Mouse (Mus musculus): ENCODE measurements around the gene Cnr1. TPM values are rescaled to one million over a fixed set of nuclear protein-coding genes. Genes with fewer than 3 reads are reported as not detected.

Cnr1 gene
- 0.71 and 0.89 TPM in 2 replicates for polyA plus RNA-seq (2014; fragmentation: Nextera tagmentation; extraction: Ambion mirVana)

DNA sequence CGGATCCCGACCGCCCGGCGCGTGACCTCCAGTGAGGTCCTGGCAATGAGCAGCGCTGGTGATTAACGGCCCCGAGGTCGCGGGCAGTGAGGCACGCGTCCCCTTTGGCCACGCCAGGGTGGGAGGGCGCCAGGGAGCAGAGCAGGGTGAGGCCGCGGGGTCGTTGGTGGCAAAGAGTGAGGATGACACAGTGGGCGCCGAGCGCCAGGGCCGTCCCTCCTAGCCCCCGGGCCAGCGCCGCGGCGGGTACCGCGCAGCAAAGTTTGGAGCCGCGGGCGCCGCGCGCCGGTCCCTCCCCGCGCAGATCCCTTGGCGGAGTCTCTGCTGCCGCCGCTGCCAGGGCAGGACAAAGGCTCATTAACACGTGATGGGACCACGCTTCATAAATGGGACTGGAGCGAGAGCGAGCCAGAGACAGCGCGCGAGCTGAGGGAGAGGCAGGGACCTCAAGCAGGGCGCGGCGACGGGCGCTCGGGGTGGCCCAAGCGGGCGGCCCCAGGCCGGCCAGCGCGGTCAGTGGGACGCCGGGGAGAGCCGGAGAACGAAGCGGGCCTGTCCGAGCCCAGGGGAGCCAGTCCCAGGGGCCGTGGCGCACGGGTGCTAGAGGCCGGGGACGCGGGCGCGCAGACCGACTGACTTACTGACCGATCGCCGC, at the start of gene Cnr1:
Gene Cnr1, plus strand, starts transcription at position 360 of the 655 bp plus-strand sequence.
- under 1% methylated on average over 71 of the region's 77 CpGs for WGBS
- Histone ChIP-seq H3K36me3 (ENCODE audit: insufficient read depth) (no peaks in the 10 kb centered on the region), H3K27ac (ENCODE audit: low read depth) (peak within 1 kb of the TSS; percentile 46; the same call in 1 of the 2 replicates), H3K4me2 (peak within 1 kb of the TSS; percentile 92), H3K4me1 (ENCODE audit: insufficient read depth) (no peaks in the 10 kb centered on the region), H3K9ac (peak within 1 kb of the TSS; percentile 62), H3K4me3 (ENCODE audit: low read depth, low read length) (peak within 1 kb of the TSS; percentile 55), H3K27me3 (ENCODE audit: insufficient read depth, low read length) (peaks cover 34% of the 10 kb centered on the region), H3K9me3 (ENCODE audit: low read depth, low read length) (no peaks in the 10 kb centered on the region)
- peak; percentile 21; the same call in 1 of the 2 replicates for TF ChIP-seq CTCF (IDR thresholded peaks at IDR 0.05; ENCODE audit: low read depth)
- peak; percentile 84 for DNase-seq
- peak; percentile 96 for ATAC-seq (ENCODE audit: insufficient read depth)

DNA sequence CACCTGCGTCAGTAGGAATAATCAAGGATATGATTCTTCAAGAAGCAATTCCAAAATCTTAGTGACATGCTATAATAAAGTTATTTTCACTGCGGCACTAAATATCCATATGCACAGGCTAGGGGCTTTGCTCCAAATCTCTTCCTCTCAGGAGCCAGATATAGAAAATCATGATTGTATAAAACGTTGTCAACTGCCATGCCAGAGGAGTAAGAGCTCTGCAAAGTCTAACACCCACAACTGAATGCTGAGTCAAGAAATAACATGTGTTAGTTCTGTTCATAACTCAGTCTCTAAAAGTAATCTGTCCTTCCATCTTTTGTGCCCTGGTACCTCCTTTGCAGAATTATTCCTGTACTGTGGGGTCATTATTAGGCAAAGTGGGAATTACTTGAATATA, 44.4 kb upstream of the Cnr1 start:
- no peak for DNase-seq
- TF ChIP-seq CTCF (IDR thresholded peaks at IDR 0.05; ENCODE audit: low read depth), result no peak
- Histone ChIP-seq H3K9me3 (ENCODE audit: low read depth, low read length) (0 out of 2 replicates have a peak, but pooled peaks cover 3% of the 10 kb centered on the region), H3K9ac (no peak overlapping the region), H3K36me3 (ENCODE audit: insufficient read depth) (no peaks in the 10 kb centered on the region), H3K4me3 (ENCODE audit: low read depth, low read length) (no peak overlapping the region), H3K4me2 (no peak overlapping the region), H3K4me1 (ENCODE audit: insufficient read depth) (no peaks in the 10 kb centered on the region), H3K27me3 (ENCODE audit: insufficient read depth, low read length) (no peaks in the 10 kb centered on the region), H3K27ac (ENCODE audit: low read depth) (no peak overlapping the region)
- WGBS, result 87% methylated on average over 3 of the region's 3 CpGs
- no peak for ATAC-seq (ENCODE audit: insufficient read depth)

DNA sequence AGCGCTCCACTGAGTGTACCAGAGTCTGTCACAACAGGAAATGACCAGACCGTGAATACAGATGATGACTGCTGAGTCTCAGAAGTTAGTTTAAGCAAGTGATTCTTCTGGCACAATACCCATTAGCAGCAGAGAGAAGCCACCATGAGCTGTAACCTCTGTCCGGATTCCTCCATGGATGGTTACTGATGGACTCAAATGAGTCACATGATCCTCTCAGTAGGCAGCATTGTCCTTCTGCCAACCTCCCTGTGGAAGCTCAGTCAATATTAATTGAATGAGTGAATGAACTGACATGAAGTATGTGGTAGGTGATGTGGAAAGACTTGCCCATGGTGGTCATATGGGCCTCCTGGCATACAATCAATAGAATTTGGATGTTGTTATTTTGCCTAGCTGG, 38.4 kb upstream of the Cnr1 start:
- Histone ChIP-seq H3K36me3 (ENCODE audit: insufficient read depth) (no peaks in the 10 kb centered on the region), H3K4me2 (no peak overlapping the region), H3K4me3 (ENCODE audit: low read depth, low read length) (no peak overlapping the region), H3K4me1 (ENCODE audit: insufficient read depth) (no peaks in the 10 kb centered on the region), H3K27ac (ENCODE audit: low read depth) (no peak overlapping the region), H3K9me3 (ENCODE audit: low read depth, low read length) (0 out of 2 replicates have a peak, but pooled peaks cover 3% of the 10 kb centered on the region), H3K27me3 (ENCODE audit: insufficient read depth, low read length) (no peaks in the 10 kb centered on the region), H3K9ac (no peak overlapping the region)
- DNase-seq (peak; percentile 9), ATAC-seq (ENCODE audit: insufficient read depth) (no peak)
- WGBS, result 66% methylated on average over 3 of the region's 3 CpGs
- no peak for TF ChIP-seq CTCF (IDR thresholded peaks at IDR 0.05; ENCODE audit: low read depth)

DNA sequence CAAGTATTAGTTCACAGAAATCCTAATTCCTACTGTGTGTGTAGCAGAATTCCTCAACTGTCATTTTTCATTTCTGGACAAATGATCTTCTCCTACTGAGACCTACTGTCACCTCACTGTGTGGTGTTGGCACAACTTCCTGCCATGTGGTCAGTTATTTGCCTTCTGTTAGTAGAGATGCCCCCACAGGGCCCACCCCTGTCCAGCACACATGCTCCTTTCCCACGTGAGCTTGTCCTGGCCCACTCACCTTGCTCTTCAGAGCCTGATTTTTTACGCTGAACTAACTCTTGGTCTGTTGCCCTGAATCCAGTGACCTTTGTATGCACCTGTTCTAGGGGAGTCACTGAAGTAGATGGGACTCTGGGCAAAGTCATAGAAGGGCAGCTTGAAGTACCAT, 34.4 kb upstream of the Cnr1 start:
- Histone ChIP-seq H3K4me2 (no peak overlapping the region), H3K9ac (no peak overlapping the region), H3K4me1 (ENCODE audit: insufficient read depth) (no peaks in the 10 kb centered on the region), H3K4me3 (ENCODE audit: low read depth, low read length) (no peak overlapping the region), H3K36me3 (ENCODE audit: insufficient read depth) (no peaks in the 10 kb centered on the region), H3K27ac (ENCODE audit: low read depth) (no peak overlapping the region), H3K9me3 (ENCODE audit: low read depth, low read length) (no peaks in the 10 kb centered on the region), H3K27me3 (ENCODE audit: insufficient read depth, low read length) (no peaks in the 10 kb centered on the region)
- DNase-seq (no peak), ATAC-seq (ENCODE audit: insufficient read depth) (no peak)
- no peak for TF ChIP-seq CTCF (IDR thresholded peaks at IDR 0.05; ENCODE audit: low read depth)
- 68% methylated on average over 2 of the region's 2 CpGs for WGBS

DNA sequence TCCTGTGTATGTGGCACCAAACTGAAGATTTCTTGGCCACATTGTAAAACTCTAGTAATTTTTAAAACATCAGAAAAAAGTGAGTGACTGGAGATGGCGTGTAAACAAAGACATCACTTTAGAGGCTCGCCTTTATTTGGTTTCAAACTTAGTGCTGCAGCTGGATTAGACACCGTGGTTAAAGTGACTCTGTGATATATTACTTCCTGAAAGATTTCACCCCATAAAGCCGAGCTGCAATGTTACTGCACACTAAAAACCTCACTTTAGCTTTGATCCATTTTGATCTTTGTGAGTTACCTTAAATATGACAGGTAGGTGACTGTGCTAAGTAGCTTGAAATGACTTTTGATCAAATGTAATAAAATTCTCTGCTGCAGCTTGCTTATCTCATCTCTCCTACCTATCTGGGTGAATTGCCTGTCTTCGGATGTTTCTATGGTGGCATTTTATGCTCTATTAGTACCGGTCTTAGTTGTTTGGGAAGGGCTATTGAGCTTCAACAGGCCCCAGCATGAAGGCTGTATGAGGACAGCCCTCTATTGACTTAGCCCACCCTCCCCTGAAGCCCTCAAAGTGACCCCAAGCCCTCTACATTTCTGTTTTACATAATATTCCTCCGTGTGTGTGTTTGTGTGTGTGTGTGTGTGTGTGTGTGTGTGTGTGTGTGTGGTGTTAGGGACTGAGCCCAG, 32.1 kb upstream of the Cnr1 start:
- H3K4me1 ChIP-seq (ENCODE audit: insufficient read depth), result no peaks in the 10 kb centered on the region
- H3K27ac ChIP-seq (ENCODE audit: low read depth), result no peak overlapping the region
- no peaks in the 10 kb centered on the region for H3K36me3 ChIP-seq (ENCODE audit: insufficient read depth)
- H3K9me3 ChIP-seq (ENCODE audit: low read depth, low read length), result no peaks in the 10 kb centered on the region
- no peak for TF ChIP-seq CTCF (IDR thresholded peaks at IDR 0.05; ENCODE audit: low read depth)
- H3K4me2 ChIP-seq, result no peak overlapping the region
- H3K9ac ChIP-seq, result no peak overlapping the region
- WGBS, result 18% methylated on average over 7 of the region's 7 CpGs
- H3K27me3 ChIP-seq (ENCODE audit: insufficient read depth, low read length), result no peaks in the 10 kb centered on the region
- ATAC-seq (ENCODE audit: insufficient read depth) (no peak), DNase-seq (peak; percentile 41)
- H3K4me3 ChIP-seq (ENCODE audit: low read depth, low read length), result no peak overlapping the region

DNA sequence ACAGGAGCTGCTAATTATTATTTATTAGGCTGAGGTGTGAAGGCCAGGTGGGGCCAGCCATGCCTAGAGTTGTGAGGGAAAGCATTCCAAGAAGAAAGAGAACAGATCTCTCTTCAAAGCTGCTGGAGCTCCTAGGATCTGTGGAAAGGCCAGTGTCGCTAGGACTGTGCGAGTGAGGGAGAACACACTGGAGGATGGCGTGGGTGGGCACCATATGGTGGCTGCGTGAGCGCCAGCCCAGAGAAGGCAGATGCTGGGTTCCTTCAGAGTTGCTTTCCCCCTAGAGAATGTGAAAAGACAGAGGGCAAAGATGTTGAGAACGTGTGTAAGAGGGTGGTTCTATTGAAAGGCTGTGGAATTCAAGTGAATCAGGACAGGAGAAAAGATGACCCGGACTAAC, 30.6 kb upstream of the Cnr1 start:
- Histone ChIP-seq H3K27ac (ENCODE audit: low read depth) (no peak overlapping the region), H3K27me3 (ENCODE audit: insufficient read depth, low read length) (no peaks in the 10 kb centered on the region), H3K4me1 (ENCODE audit: insufficient read depth) (no peaks in the 10 kb centered on the region), H3K9me3 (ENCODE audit: low read depth, low read length) (no peaks in the 10 kb centered on the region), H3K4me3 (ENCODE audit: low read depth, low read length) (no peak overlapping the region), H3K36me3 (ENCODE audit: insufficient read depth) (no peaks in the 10 kb centered on the region), H3K4me2 (no peak overlapping the region), H3K9ac (no peak overlapping the region)
- DNase-seq, result no peak
- no peak for ATAC-seq (ENCODE audit: insufficient read depth)
- WGBS, result 81% methylated on average over 7 of the region's 7 CpGs
- TF ChIP-seq CTCF (IDR thresholded peaks at IDR 0.05; ENCODE audit: low read depth), result no peak

DNA sequence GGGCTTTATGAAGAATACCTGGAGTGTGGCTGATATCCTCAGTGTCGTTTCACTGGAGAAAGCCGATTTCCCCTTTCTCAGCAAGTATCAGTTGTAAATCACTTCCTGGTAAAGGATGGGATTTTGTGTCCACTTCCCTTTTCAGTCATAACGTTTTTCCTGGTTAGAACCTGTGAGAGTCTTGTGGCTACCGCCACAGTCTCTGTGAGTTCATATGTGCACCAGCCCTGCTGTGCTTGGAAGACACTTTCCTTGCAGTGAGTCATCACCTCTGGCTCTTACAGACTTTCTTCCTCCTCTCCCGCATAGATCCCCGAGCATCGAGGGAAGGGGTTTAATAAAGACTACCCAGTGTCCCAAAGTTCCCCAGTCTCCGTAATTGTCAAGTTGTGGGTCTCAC, 29.3 kb upstream of the Cnr1 start:
- Histone ChIP-seq H3K27ac (ENCODE audit: low read depth) (no peak overlapping the region), H3K4me1 (ENCODE audit: insufficient read depth) (no peaks in the 10 kb centered on the region), H3K9me3 (ENCODE audit: low read depth, low read length) (no peaks in the 10 kb centered on the region), H3K9ac (no peak overlapping the region), H3K27me3 (ENCODE audit: insufficient read depth, low read length) (no peaks in the 10 kb centered on the region), H3K4me3 (ENCODE audit: low read depth, low read length) (no peak overlapping the region), H3K4me2 (no peak overlapping the region), H3K36me3 (ENCODE audit: insufficient read depth) (no peaks in the 10 kb centered on the region)
- TF ChIP-seq CTCF (IDR thresholded peaks at IDR 0.05; ENCODE audit: low read depth), result no peak
- WGBS, result 66% methylated on average over 8 of the region's 8 CpGs
- ATAC-seq (ENCODE audit: insufficient read depth), result no peak
- no peak for DNase-seq
